Mouse (Mus musculus): ENCODE measurements around the gene Cd44. TPM values are rescaled to one million over a fixed set of nuclear protein-coding genes. Genes with fewer than 3 reads are reported as not detected.

Gene Cd44
- polyA plus RNA-seq, 1 experiment = 19.3 TPM

- DNase-seq = no peak
- Histone ChIP-seq H3K4me3 (ENCODE audit: control insufficient read depth, insufficient read depth, low read length) (no peak overlapping the region), H3K36me3 (ENCODE audit: control insufficient read depth, insufficient read depth, low read length) (no peaks in the 10 kb centered on the region), H3K27ac (ENCODE audit: control insufficient read depth, insufficient read depth, low read length) (peak overlapping the region; percentile 93), H3K4me1 (replicated peaks; ENCODE audit: control insufficient read depth, insufficient read depth, low read length) (peaks cover 27% of the 10 kb centered on the region), H3K27me3 (ENCODE audit: control insufficient read depth, insufficient read depth, low read length) (no peaks in the 10 kb centered on the region)
- TF ChIP-seq CTCF (IDR thresholded peaks at IDR 0.05; ENCODE audit: borderline replicate concordance, control insufficient read depth, extremely low read depth, insufficient read depth, low read length, poor library complexity) (no peak), POLR2A (IDR thresholded peaks at IDR 0.05; ENCODE audit: control insufficient read depth, extremely low read depth, insufficient read depth, low read length, poor library complexity) (no peak)
- 67% methylated on average over 2 of the region's 2 CpGs for WGBS
Measured at GRCm38 (mm10) chr2:102868444-102868843, 33.0 kb downstream of the Cd44 start.

- no peaks in the 10 kb centered on the region for H3K27me3 ChIP-seq (ENCODE audit: control insufficient read depth, insufficient read depth, low read length)
- under 1% methylated on average over 6 of the region's 6 CpGs for WGBS
- no peak overlapping the region for H3K4me3 ChIP-seq (ENCODE audit: control insufficient read depth, insufficient read depth, low read length)
- H3K4me1 ChIP-seq (replicated peaks; ENCODE audit: control insufficient read depth, insufficient read depth, low read length) = peaks cover 24% of the 10 kb centered on the region
- no peaks in the 10 kb centered on the region for H3K36me3 ChIP-seq (ENCODE audit: control insufficient read depth, insufficient read depth, low read length)
- peak; percentile 69 for DNase-seq
- TF ChIP-seq CTCF (IDR thresholded peaks at IDR 0.05; ENCODE audit: borderline replicate concordance, control insufficient read depth, extremely low read depth, insufficient read depth, low read length, poor library complexity) (no peak), POLR2A (IDR thresholded peaks at IDR 0.05; ENCODE audit: control insufficient read depth, extremely low read depth, insufficient read depth, low read length, poor library complexity) (no peak)
- peak overlapping the region; percentile 99 for H3K27ac ChIP-seq (ENCODE audit: control insufficient read depth, insufficient read depth, low read length)
Measured at GRCm38 (mm10) chr2:102867396-102868088, 33.9 kb downstream of the Cd44 start.

- 37% methylated on average over 1 of the region's 1 CpGs for WGBS
- H3K4me1 ChIP-seq (replicated peaks; ENCODE audit: control insufficient read depth, insufficient read depth, low read length) = peaks cover 24% of the 10 kb centered on the region
- H3K27me3 ChIP-seq (ENCODE audit: control insufficient read depth, insufficient read depth, low read length) = no peaks in the 10 kb centered on the region
- TF ChIP-seq CTCF (IDR thresholded peaks at IDR 0.05; ENCODE audit: borderline replicate concordance, control insufficient read depth, extremely low read depth, insufficient read depth, low read length, poor library complexity) (no peak), POLR2A (IDR thresholded peaks at IDR 0.05; ENCODE audit: control insufficient read depth, extremely low read depth, insufficient read depth, low read length, poor library complexity) (no peak)
- H3K36me3 ChIP-seq (ENCODE audit: control insufficient read depth, insufficient read depth, low read length) = no peaks in the 10 kb centered on the region
- H3K27ac ChIP-seq (ENCODE audit: control insufficient read depth, insufficient read depth, low read length) = peak overlapping the region; percentile 99
- no peak overlapping the region for H3K4me3 ChIP-seq (ENCODE audit: control insufficient read depth, insufficient read depth, low read length)
- no peak for DNase-seq
Measured at GRCm38 (mm10) chr2:102866594-102866993, 34.9 kb downstream of the Cd44 start.

GRCm38 (mm10) chr2:102865354-102865752, 36.1 kb downstream of the Cd44 start:
- 84% methylated on average over 8 of the region's 8 CpGs for WGBS
- Histone ChIP-seq H3K4me3 (ENCODE audit: control insufficient read depth, insufficient read depth, low read length) (no peak overlapping the region), H3K4me1 (replicated peaks; ENCODE audit: control insufficient read depth, insufficient read depth, low read length) (peaks cover 24% of the 10 kb centered on the region), H3K36me3 (ENCODE audit: control insufficient read depth, insufficient read depth, low read length) (no peaks in the 10 kb centered on the region), H3K27me3 (ENCODE audit: control insufficient read depth, insufficient read depth, low read length) (no peaks in the 10 kb centered on the region), H3K27ac (ENCODE audit: control insufficient read depth, insufficient read depth, low read length) (peak overlapping the region; percentile 57; the same call in 1 of the 2 replicates)
- DNase-seq = no peak
- TF ChIP-seq CTCF (IDR thresholded peaks at IDR 0.05; ENCODE audit: borderline replicate concordance, control insufficient read depth, extremely low read depth, insufficient read depth, low read length, poor library complexity) (no peak), POLR2A (IDR thresholded peaks at IDR 0.05; ENCODE audit: control insufficient read depth, extremely low read depth, insufficient read depth, low read length, poor library complexity) (no peak)

GRCm38 (mm10) chr2:102864695-102865353, 36.6 kb downstream of the Cd44 start:
- 72% methylated on average over 6 of the region's 6 CpGs for WGBS
- H3K4me3 ChIP-seq (ENCODE audit: control insufficient read depth, insufficient read depth, low read length) = no peak overlapping the region
- no peak for TF ChIP-seq CTCF (IDR thresholded peaks at IDR 0.05; ENCODE audit: borderline replicate concordance, control insufficient read depth, extremely low read depth, insufficient read depth, low read length, poor library complexity)
- no peak for TF ChIP-seq POLR2A (IDR thresholded peaks at IDR 0.05; ENCODE audit: control insufficient read depth, extremely low read depth, insufficient read depth, low read length, poor library complexity)
- DNase-seq = no peak
- H3K27me3 ChIP-seq (ENCODE audit: control insufficient read depth, insufficient read depth, low read length) = no peaks in the 10 kb centered on the region
- H3K27ac ChIP-seq (ENCODE audit: control insufficient read depth, insufficient read depth, low read length) = peak overlapping the region; percentile 57; the same call in 1 of the 2 replicates
- H3K4me1 ChIP-seq (replicated peaks; ENCODE audit: control insufficient read depth, insufficient read depth, low read length) = peaks cover 24% of the 10 kb centered on the region
- no peaks in the 10 kb centered on the region for H3K36me3 ChIP-seq (ENCODE audit: control insufficient read depth, insufficient read depth, low read length)

DNA sequence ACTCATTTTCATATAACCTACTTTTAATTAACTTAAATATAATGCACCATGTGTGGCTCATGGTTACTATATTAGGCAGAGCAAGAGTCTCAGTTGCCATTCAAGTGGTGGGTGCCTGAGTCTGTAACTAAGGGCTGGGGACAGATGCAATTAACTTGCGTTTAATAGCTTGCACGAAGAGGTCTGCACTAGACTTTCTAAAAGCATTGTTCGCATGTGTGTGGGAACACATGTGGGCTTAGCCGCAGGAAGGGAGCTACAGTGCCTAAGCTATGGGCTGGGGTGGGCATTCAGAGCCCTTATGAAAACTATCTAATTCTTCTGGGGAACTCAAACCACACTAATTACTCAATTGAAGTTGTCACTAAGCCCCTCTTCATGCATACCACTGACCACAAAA, 37.4 kb downstream of the Cd44 start:
- DNase-seq = no peak
- H3K27me3 ChIP-seq (ENCODE audit: control insufficient read depth, insufficient read depth, low read length) = no peaks in the 10 kb centered on the region
- no peak overlapping the region for H3K27ac ChIP-seq (ENCODE audit: control insufficient read depth, insufficient read depth, low read length)
- TF ChIP-seq POLR2A (IDR thresholded peaks at IDR 0.05; ENCODE audit: control insufficient read depth, extremely low read depth, insufficient read depth, low read length, poor library complexity) (no peak), CTCF (IDR thresholded peaks at IDR 0.05; ENCODE audit: borderline replicate concordance, control insufficient read depth, extremely low read depth, insufficient read depth, low read length, poor library complexity) (no peak)
- no peaks in the 10 kb centered on the region for H3K36me3 ChIP-seq (ENCODE audit: control insufficient read depth, insufficient read depth, low read length)
- WGBS = 91% methylated on average over 4 of the region's 4 CpGs
- peaks cover 21% of the 10 kb centered on the region for H3K4me1 ChIP-seq (replicated peaks; ENCODE audit: control insufficient read depth, insufficient read depth, low read length)
- no peak overlapping the region for H3K4me3 ChIP-seq (ENCODE audit: control insufficient read depth, insufficient read depth, low read length)

Measured in thymus, adult 2 months (tissue).